Mouse (Mus musculus): ENCODE data around the gene Snrnp70. TPM values are rescaled to one million over a fixed set of nuclear protein-coding genes. Genes with fewer than 3 reads are reported as not detected.

Snrnp70 gene
- 78.5 TPM for polyA plus RNA-seq (2014; fragmentation: Illumina TruSeq; extraction: RNeasy Lipid Tissue Mini Kit (QIAGEN cat#74804))

DNA sequence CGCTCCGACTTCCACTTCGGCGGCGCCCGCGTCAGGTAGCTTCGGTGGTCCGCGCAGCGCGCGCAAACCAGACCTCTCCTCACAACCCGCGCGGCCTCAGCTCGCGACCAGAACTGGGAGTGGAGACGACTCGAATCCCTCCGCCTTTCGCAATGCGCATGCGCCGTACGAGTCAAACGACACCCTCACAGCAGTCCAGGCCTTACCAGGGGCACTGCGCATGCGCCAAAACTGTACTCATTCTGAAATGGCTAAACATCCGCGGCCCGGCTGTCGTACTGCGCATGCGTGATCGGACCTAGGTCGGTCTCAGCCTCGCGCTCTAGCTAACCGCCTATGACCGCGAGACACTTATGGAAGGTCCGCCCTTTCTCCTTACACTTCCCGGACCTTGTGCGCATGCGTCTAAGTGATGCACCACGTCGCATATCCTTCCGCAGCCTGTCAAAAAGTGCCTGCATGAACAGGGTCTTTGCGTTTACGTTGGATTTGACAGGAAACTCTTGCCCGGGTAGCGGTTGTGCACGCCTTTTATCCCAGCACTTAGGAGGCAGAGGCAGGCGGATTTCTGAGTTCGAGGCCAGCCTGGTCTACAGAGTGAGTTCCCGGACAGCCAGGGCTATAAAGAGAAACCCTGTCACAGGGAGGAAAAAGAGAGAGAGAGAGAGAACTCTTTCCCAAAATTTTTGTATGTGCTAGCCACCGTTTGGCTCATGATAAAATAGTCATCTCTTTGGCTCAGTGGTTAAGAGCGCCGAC lies at the start of gene Snrnp70:
Snrnp70 (minus strand) TSS at position 165 of the 759 bp plus-strand sequence.

DNA sequence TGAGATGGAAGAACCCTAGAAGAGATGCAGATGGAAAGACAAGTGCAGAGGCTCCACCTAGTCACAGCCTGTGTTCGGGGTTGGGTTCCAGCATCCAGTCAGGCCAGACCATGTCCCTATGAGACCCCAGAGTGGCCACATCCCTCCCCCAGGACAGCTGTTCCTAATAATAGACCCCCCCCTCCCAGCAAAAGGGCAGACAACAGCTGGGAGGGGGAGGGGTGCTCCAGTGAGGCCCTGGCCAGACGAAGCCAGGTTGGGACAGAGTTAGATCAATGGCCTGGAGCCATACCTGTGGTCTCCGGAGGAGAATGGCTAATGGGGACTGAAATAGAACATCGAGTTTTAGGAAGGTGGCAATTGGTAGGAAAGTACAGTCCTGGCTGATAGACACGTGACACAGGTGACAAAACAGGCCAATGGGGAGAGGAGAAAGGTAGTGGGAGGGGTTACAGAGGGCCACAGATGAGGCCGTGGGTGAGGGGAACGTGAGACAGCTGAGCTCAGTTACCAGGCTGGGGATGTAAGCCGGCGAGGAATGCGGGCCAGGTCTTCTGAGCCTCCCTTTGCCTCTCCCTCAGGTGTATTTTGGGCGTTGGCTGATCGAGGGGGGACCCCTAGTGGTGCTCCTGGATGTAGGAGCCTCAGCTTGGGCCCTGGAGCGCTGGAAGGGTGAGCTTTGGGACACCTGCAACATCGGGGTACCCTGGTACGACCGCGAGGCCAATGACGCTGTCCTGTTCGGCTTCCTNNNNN lies 42.2 kb upstream of the Snrnp70 start, which contains the start of gene Ruvbl2:
Ruvbl2 (minus strand) TSS at position 576 of the 756 bp plus-strand sequence.

DNA sequence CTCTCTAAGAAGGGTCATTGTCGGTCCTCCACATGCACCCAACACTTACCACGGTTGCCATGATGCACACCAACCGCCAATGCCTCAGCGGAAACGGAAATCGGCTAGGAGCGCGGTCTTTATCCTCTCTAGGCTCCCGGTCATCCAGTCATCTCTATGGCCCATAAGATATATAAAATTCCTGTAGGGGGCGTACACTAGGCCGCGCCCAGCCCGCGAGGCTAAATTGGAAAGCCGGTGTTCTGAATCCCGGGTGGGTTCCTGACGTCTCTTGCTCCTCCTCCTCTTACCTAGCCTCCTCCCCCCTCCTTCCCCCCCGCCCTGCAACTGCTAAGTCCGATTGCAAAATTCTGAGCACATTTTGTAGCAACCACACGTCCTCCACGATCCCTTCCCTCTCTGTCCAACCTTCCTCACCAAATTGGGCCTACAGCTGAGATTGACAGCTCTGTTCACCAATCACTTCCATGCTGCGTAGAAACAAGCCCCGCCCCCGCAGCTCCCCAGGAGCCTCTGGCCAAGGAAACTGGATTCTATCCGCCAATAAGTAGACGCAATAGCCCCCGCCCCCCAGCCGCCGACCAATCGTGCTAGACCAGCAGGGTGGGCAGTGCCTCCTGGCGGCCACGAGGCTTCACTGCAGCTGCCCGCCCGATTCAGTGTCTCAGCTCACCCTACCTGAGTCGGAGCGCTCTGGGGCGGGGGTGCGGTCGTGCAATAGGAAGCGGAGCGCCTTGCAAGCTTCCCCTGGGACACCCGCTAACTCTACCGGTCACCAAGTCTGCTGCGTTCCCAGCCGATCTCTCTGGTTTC lies 38.9 kb upstream of the Snrnp70 start, which contains the start of gene Gys1:
Gys1 (plus strand) TSS at position 642 of the 813 bp plus-strand sequence.

DNA sequence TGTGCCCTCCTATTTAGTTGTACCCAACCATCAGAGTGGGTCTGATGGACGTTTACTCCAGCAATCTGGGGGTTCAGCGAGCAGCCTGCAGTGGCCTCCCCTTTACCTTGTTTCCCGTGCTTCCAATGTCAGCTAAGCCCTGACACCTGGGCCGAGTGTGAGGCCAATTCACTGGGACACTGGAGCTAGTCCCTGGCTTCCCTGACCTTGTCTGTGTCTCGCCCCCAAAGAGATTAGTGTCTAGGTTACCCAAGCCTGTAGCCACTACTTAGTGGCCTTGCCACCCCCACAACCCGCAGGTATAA lies 25.0 kb upstream of the Snrnp70 start, which contains the start of gene Lhb:
Lhb (plus strand) TSS at position 206 of the 305 bp plus-strand sequence.

DNA sequence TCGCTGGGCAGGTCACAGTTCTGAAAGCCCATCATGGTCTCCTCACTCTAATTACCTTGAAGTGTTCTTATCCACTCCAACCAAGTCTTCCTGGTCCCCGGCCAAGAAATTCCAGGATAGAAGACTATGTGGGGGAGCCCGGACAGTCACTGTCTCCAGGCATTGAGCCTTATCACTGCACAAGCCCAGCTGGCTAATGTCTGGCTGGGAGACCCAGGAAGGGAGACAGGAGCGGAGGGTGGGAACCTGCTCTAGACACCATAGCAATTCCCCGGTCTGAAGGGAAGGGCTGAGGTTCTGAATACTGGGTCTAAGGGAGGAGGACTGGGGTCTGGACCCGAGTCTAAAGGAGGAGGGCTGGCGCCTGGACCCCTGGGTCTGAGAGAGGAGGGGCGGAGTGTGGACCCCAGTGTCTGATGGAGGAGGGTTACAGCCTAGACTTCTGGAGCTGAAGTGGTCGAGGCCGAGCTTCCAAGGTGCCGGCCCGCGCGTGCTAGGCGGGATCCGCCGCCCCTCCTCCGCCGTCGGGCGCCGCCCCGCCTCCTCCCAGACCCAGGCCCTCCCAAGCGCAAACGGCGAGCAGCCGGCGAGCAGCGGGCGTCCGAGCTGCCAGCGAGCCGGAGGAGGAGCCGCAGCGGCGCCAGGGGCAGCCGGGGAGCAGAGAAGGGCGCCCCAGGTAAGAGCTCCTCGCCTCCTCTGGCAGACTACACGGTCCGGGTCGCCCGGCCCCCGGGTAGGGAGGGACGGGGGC lies 17.7 kb upstream of the Snrnp70 start, which contains the start of gene Ntf5:
Ntf5 (plus strand) TSS at position 583 of the 751 bp plus-strand sequence.

DNA sequence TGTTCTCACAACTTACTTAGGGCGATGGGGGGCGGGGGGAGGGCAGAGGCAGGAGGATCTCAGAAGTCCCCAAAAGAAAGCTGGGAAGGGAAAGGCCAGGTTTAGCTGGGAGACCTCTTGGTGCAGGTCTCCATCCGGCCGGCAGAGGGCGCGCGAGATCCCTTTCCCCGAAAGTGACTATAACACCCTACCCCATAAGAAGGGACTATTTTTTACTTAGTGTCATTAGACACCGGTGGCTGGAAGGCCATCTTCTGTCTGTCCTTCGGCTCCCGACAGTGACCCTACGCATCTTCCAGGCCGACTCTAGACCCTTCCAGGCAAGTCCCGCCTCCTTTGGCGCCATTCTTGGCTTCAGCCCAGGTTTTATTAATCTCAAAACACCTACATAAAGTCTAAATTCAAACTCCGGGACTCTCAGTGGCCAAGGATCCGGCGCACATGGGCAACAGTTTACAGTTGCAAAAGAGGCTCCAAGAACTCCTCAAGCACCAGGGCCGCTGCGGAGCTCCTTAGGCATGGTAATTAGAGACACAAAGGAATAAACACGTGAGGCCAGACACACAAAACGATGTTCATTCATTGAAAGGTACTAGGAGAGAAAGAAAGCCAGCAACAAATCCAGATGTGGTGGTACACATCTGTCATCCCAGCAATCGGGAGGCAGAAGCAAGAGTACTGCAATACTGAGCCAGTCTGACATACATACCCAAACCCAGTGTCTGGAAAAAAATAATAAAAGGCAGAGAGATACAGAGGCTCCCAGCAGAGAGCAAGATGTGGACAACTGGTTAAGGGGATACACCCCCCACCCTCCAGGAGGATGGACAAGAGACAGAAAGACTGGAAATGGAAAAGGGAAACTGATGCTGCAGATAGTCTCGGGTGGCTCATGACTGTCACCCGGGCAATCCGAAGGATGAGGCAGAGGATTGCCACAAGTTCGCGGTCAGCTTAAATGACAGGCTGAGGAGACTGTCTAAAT lies 9.8 kb upstream of the Snrnp70 start, which contains the start of gene Kcna7:
Kcna7 (plus strand) TSS at position 563 of the 985 bp plus-strand sequence.

DNA sequence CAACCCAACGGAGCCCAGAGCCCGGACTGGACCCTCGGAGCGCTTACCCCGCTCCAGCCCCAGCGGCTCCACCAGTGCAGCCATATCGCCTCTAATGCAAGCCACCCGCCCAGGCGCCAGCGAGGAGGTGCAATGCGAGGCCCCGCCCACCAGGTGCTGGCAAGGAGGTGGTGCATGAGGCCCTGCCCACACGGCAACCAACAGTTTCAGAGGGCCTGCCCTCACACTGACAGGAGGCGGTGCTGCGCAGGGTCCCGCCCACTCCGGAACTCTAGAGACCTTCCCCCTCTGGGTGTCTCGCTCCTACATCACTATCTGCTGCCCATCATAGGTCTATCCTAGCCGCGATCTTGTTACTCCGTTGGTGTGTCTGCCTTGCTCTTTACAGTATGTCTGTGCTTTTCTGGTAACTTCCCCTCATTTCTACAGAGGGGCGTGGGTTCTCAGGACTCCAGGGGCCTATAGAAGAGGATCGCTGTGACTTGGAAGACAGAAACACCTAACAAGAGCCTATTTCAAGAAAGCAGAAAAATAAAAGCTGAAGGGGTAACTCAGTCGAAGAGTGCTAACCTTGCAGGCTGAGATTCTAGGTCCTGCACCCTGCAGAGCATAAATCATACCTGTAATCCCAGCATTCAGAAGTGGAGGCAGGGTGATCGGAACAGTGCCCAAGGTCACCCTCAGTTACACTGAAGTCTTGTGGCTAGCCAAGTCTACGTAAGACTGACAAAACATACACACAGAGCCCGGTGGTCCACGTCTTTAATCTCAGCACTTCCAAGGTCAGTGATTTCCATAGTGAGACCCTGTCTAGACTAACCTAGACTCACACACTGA lies 24.8 kb downstream of the Snrnp70 start, which contains the start of gene Lin7b:
Lin7b (minus strand) TSS at position 109 of the 837 bp plus-strand sequence.

DNA sequence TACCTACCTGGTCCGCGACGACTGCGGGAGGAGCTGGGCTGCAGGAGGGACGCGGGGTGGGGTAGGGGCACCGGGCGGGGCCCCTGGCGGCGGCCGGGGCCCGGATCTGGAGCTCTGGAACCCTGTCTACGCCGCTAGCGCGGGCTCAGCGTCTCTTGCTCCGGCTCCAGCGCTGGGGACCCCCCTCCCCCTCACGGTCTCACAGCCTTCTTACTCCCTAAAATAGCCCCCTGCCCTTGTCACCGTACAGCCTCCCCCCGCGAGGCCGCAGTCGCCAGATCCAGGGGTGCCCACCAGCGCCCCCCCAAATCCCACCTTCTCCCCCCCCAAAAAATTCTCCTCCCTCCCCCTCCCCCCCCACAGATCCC lies 28.9 kb downstream of the Snrnp70 start, which contains the start of gene Ppfia3:
Ppfia3 (minus strand) TSS at position 368 of the 368 bp plus-strand sequence.

DNA sequence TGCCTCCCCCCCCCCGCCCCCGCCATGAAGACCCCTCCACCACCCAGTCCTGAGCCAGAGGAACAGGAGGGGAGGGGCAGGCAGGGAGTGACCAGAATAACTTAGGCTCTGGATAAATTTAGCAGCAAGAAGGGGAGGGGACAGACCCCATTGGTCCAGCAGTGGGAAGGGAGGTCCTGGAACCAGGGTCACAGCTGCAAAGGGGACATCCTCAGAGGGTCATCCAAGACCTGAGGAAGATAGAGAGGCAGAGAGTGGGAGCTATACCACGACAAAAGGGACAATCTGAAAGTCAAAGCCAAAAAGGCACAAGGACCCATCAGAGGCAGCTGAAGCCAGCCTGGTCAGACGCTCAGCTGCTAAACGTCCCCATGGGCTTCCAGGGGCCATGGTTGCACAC lies 60.5 kb downstream of the Snrnp70 start, which contains the start of gene Hrc:
Hrc (plus strand) TSS at position 235 of the 400 bp plus-strand sequence.

DNA sequence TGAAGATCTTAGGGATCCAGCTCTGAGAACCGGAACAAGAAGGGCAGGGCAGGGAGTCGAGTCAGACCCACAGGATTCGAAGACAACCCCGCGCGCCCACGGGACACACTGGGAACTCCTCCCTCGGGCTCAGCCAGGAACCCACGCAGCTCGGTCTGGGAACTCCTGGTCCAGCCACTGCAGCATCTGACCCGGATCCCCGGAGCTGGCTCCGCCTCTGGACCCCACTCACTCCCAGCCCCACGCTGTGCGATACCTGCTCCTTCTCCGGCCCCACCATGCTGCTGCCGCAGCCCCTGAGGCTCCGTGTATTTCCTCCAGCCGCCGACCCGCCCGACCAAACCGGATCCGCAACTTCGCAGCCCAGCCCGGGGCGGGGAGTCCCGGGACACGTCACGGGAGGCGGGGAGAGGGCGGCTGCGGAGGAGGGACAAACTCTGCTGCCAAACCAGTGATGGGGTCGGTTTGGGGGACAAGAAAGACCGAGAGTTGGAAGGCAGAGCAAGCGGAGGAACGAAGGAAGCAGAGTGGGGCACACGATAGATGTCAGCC lies 62.0 kb downstream of the Snrnp70 start, which contains the start of gene Trpm4:
Trpm4 (minus strand) TSS at position 350 of the 552 bp plus-strand sequence.

Other genes starting within 250 kb of the Snrnp70 start
- 2.1 TPM for gene Pih1d1, start 241.4 kb downstream of the Snrnp70 start, polyA plus RNA-seq (2014; fragmentation: Illumina TruSeq; extraction: RNeasy Lipid Tissue Mini Kit (QIAGEN cat#74804))
- gene Aldh16a1, start 241.2 kb downstream of the Snrnp70 start, polyA plus RNA-seq (2014; fragmentation: Illumina TruSeq; extraction: RNeasy Lipid Tissue Mini Kit (QIAGEN cat#74804)): 0.88 TPM
- not detected for gene Slc17a7, start 231.8 kb downstream of the Snrnp70 start, polyA plus RNA-seq (2014; fragmentation: Illumina TruSeq; extraction: RNeasy Lipid Tissue Mini Kit (QIAGEN cat#74804))
- not detected for gene Gfy, start 216.2 kb downstream of the Snrnp70 start, polyA plus RNA-seq (2014; fragmentation: Illumina TruSeq; extraction: RNeasy Lipid Tissue Mini Kit (QIAGEN cat#74804))
- gene Pth2, start 214.7 kb downstream of the Snrnp70 start, polyA plus RNA-seq (2014; fragmentation: Illumina TruSeq; extraction: RNeasy Lipid Tissue Mini Kit (QIAGEN cat#74804)): not detected
- not detected for gene Ccdc155, start 190.8 kb downstream of the Snrnp70 start, polyA plus RNA-seq (2014; fragmentation: Illumina TruSeq; extraction: RNeasy Lipid Tissue Mini Kit (QIAGEN cat#74804))
- gene Dkkl1, start 183.6 kb downstream of the Snrnp70 start, polyA plus RNA-seq (2014; fragmentation: Illumina TruSeq; extraction: RNeasy Lipid Tissue Mini Kit (QIAGEN cat#74804)): not detected
- gene Tead2, start 180.0 kb downstream of the Snrnp70 start, polyA plus RNA-seq (2014; fragmentation: Illumina TruSeq; extraction: RNeasy Lipid Tissue Mini Kit (QIAGEN cat#74804)): 10.9 TPM
- gene Cd37, start 156.6 kb downstream of the Snrnp70 start, polyA plus RNA-seq (2014; fragmentation: Illumina TruSeq; extraction: RNeasy Lipid Tissue Mini Kit (QIAGEN cat#74804)): not detected
- gene Slc6a16, start 154.7 kb downstream of the Snrnp70 start, polyA plus RNA-seq (2014; fragmentation: Illumina TruSeq; extraction: RNeasy Lipid Tissue Mini Kit (QIAGEN cat#74804)): not detected
- gene Slc6a21, start 118.2 kb downstream of the Snrnp70 start, polyA plus RNA-seq (2014; fragmentation: Illumina TruSeq; extraction: RNeasy Lipid Tissue Mini Kit (QIAGEN cat#74804)): not detected
- 0.46 TPM for gene Trpm4, start 62.0 kb downstream of the Snrnp70 start, polyA plus RNA-seq (2014; fragmentation: Illumina TruSeq; extraction: RNeasy Lipid Tissue Mini Kit (QIAGEN cat#74804))
- gene Hrc, start 60.5 kb downstream of the Snrnp70 start, polyA plus RNA-seq (2014; fragmentation: Illumina TruSeq; extraction: RNeasy Lipid Tissue Mini Kit (QIAGEN cat#74804)): 0.31 TPM
- not detected for gene Ppfia3, start 28.7 kb downstream of the Snrnp70 start, polyA plus RNA-seq (2014; fragmentation: Illumina TruSeq; extraction: RNeasy Lipid Tissue Mini Kit (QIAGEN cat#74804))
- not detected for gene Lin7b, start 25.2 kb downstream of the Snrnp70 start, polyA plus RNA-seq (2014; fragmentation: Illumina TruSeq; extraction: RNeasy Lipid Tissue Mini Kit (QIAGEN cat#74804))
- not detected for gene Kcna7, start 9.9 kb upstream of the Snrnp70 start, polyA plus RNA-seq (2014; fragmentation: Illumina TruSeq; extraction: RNeasy Lipid Tissue Mini Kit (QIAGEN cat#74804))
- 2.6 TPM for gene Ntf5, start 18.0 kb upstream of the Snrnp70 start, polyA plus RNA-seq (2014; fragmentation: Illumina TruSeq; extraction: RNeasy Lipid Tissue Mini Kit (QIAGEN cat#74804))
- not detected for gene Lhb, start 25.1 kb upstream of the Snrnp70 start, polyA plus RNA-seq (2014; fragmentation: Illumina TruSeq; extraction: RNeasy Lipid Tissue Mini Kit (QIAGEN cat#74804))
- 4.5 TPM for gene Gys1, start 39.1 kb upstream of the Snrnp70 start, polyA plus RNA-seq (2014; fragmentation: Illumina TruSeq; extraction: RNeasy Lipid Tissue Mini Kit (QIAGEN cat#74804))
- gene Ruvbl2, start 42.4 kb upstream of the Snrnp70 start, polyA plus RNA-seq (2014; fragmentation: Illumina TruSeq; extraction: RNeasy Lipid Tissue Mini Kit (QIAGEN cat#74804)): 2.1 TPM
- 0.88 TPM for gene Ftl1, start 64.1 kb upstream of the Snrnp70 start, polyA plus RNA-seq (2014; fragmentation: Illumina TruSeq; extraction: RNeasy Lipid Tissue Mini Kit (QIAGEN cat#74804))
- 1.9 TPM for gene Bax, start 71.2 kb upstream of the Snrnp70 start, polyA plus RNA-seq (2014; fragmentation: Illumina TruSeq; extraction: RNeasy Lipid Tissue Mini Kit (QIAGEN cat#74804))
- gene Tulp2, start 86.1 kb upstream of the Snrnp70 start, polyA plus RNA-seq (2014; fragmentation: Illumina TruSeq; extraction: RNeasy Lipid Tissue Mini Kit (QIAGEN cat#74804)): 2.3 TPM
- gene Gm45808, start 91.1 kb upstream of the Snrnp70 start, polyA plus RNA-seq (2014; fragmentation: Illumina TruSeq; extraction: RNeasy Lipid Tissue Mini Kit (QIAGEN cat#74804)): not detected
- gene Dhdh, start 93.1 kb upstream of the Snrnp70 start, polyA plus RNA-seq (2014; fragmentation: Illumina TruSeq; extraction: RNeasy Lipid Tissue Mini Kit (QIAGEN cat#74804)): 28.5 TPM
- 55.5 TPM for gene Nucb1, start 114.7 kb upstream of the Snrnp70 start, polyA plus RNA-seq (2014; fragmentation: Illumina TruSeq; extraction: RNeasy Lipid Tissue Mini Kit (QIAGEN cat#74804))
- gene Ppp1r15a, start 130.5 kb upstream of the Snrnp70 start, polyA plus RNA-seq (2014; fragmentation: Illumina TruSeq; extraction: RNeasy Lipid Tissue Mini Kit (QIAGEN cat#74804)): 2.3 TPM
- gene Plekha4, start 130.6 kb upstream of the Snrnp70 start, polyA plus RNA-seq (2014; fragmentation: Illumina TruSeq; extraction: RNeasy Lipid Tissue Mini Kit (QIAGEN cat#74804)): 0.43 TPM
- gene Hsd17b14, start 159.2 kb upstream of the Snrnp70 start, polyA plus RNA-seq (2014; fragmentation: Illumina TruSeq; extraction: RNeasy Lipid Tissue Mini Kit (QIAGEN cat#74804)): not detected
- 2.1 TPM for gene Bcat2, start 174.4 kb upstream of the Snrnp70 start, polyA plus RNA-seq (2014; fragmentation: Illumina TruSeq; extraction: RNeasy Lipid Tissue Mini Kit (QIAGEN cat#74804))
- not detected for gene Fgf21, start 219.7 kb upstream of the Snrnp70 start, polyA plus RNA-seq (2014; fragmentation: Illumina TruSeq; extraction: RNeasy Lipid Tissue Mini Kit (QIAGEN cat#74804))
- gene Fut1, start 221.5 kb upstream of the Snrnp70 start, polyA plus RNA-seq (2014; fragmentation: Illumina TruSeq; extraction: RNeasy Lipid Tissue Mini Kit (QIAGEN cat#74804)): not detected
- gene Izumo1, start 226.1 kb upstream of the Snrnp70 start, polyA plus RNA-seq (2014; fragmentation: Illumina TruSeq; extraction: RNeasy Lipid Tissue Mini Kit (QIAGEN cat#74804)): not detected
- not detected for gene Rasip1, start 231.7 kb upstream of the Snrnp70 start, polyA plus RNA-seq (2014; fragmentation: Illumina TruSeq; extraction: RNeasy Lipid Tissue Mini Kit (QIAGEN cat#74804))
- gene Mamstr, start 244.2 kb upstream of the Snrnp70 start, polyA plus RNA-seq (2014; fragmentation: Illumina TruSeq; extraction: RNeasy Lipid Tissue Mini Kit (QIAGEN cat#74804)): 0.51 TPM

All from ovary, adult 10 weeks (tissue).